Comparison of ENCODE assay signal across 28 mouse cellular contexts in genomic region chr2:54759781-54760180, GRCm38 (mm10).
A peak's percentile ranks its signal among the peaks of the same experiment; 100 is the strongest.
DNase-seq lines count a peak whose midpoint lies in the region; ATAC-seq and TF ChIP-seq lines count a peak whose summit lies in the region.
"Had no signal": no experiment of that assay in that cellular context is flagged by ENCODE, and none has a peak within 500 bp of the region (broad histone marks: within the 10 kb centered on the region; RNA-seq: fewer than 3 reads in every experiment).

No protein-coding gene starts in this region.

- H3K4me3 ChIP-seq in forebrain, embryonic 12.5 days (replicated peaks): no peak overlapping the region
- H3K4me3 ChIP-seq in forebrain, embryonic 10.5 days: no peak overlapping the region
- H3K4me3 ChIP-seq in midbrain, embryonic 11.5 days (ENCODE audit: low read depth, low read length): no peak overlapping the region
- no peak overlapping the region for H3K4me3 ChIP-seq in midbrain, embryonic 16.5 days (ENCODE audit: low read depth, low read length)
- H3K4me3 ChIP-seq in ES-E14 (ENCODE audit: insufficient read depth in 1 of 2, low read depth in 1 of 2, low read length in 2 of 2, poor library complexity in 1 of 2, severe bottlenecking in 1 of 2): no peak overlapping the region
- no peak overlapping the region for H3K4me3 ChIP-seq in midbrain, embryonic 14.5 days (replicated peaks; ENCODE audit: low read depth, low read length)
- H3K4me3 ChIP-seq: heart, adult 2 months; heart, embryonic 12.5 days; intestine, embryonic 15.5 days; layer of hippocampus, adult 2 months; left cerebral cortex, adult 2 months; limb, embryonic 12.5 days; liver, embryonic 15.5 days; myocyte; neural tube, embryonic 12.5 days had no signal

- H3K4me2 ChIP-seq in forebrain, embryonic 12.5 days: no peak overlapping the region
- H3K4me2 ChIP-seq in midbrain, embryonic 11.5 days: no peak overlapping the region
- no peak overlapping the region for H3K4me2 ChIP-seq in midbrain, embryonic 16.5 days (ENCODE audit: low read length)
- H3K4me2 ChIP-seq in midbrain, embryonic 14.5 days (ENCODE audit: low read length): no peak overlapping the region
- H3K4me2 ChIP-seq: heart, embryonic 12.5 days; intestine, embryonic 15.5 days; limb, embryonic 12.5 days; liver, embryonic 15.5 days; lung, embryonic 14.5 days; neural tube, embryonic 12.5 days had no signal

- H3K27ac ChIP-seq in forebrain, embryonic 12.5 days: no peak overlapping the region
- H3K27ac ChIP-seq in forebrain, embryonic 10.5 days: no peak overlapping the region
- H3K27ac ChIP-seq in midbrain, embryonic 11.5 days (ENCODE audit: low read depth, low read length): no peak overlapping the region
- no peak overlapping the region for H3K27ac ChIP-seq in midbrain, embryonic 16.5 days (ENCODE audit: low read length)
- no peak overlapping the region for H3K27ac ChIP-seq in ES-E14 (ENCODE audit: insufficient read depth, low read depth, low read length, poor library complexity, severe bottlenecking)
- H3K27ac ChIP-seq in midbrain, embryonic 14.5 days (replicated peaks; ENCODE audit: low read depth, low read length): no peak overlapping the region
- H3K27ac ChIP-seq: heart, adult 2 months; hindbrain, postnatal 0 days; intestine, embryonic 15.5 days; layer of hippocampus, adult 2 months; left cerebral cortex, adult 2 months; limb, embryonic 12.5 days; liver, embryonic 15.5 days; neural tube, embryonic 12.5 days had no signal

- DNase-seq in forebrain, embryonic 10.5 days (ENCODE audit: extremely low spot score, low spot score): no peak
- no peak for DNase-seq in midbrain, embryonic 11.5 days (ENCODE audit: low spot score, missing footprints)
- peak; percentile 3 for DNase-seq in ES-E14 (ENCODE audit: low read depth, low spot score)
- peak; percentile 59 for DNase-seq in midbrain, embryonic 14.5 days
- DNase-seq in adrenal gland, postnatal 14 days: no peak
- DNase-seq: adrenal gland, postnatal 10 days; cerebellum, adult 11-12 months; cerebellum, postnatal 14 days; heart, adult 2 months; heart, postnatal 4 days; kidney, adult 2 months; kidney, postnatal 36 days; lung, embryonic 14.5 days; lung, postnatal 14 days; thymus, adult 2 months; thymus, postnatal 36 days had no signal

- in situ Hi-C loops in ES-E14 (cut with MboI; ENCODE audit: low sequenced_read_pairs in 2 of 2, unreplicated experiment in 2 of 2): no loop called here

- no peaks in the 10 kb centered on the region for H3K4me1 ChIP-seq in forebrain, embryonic 12.5 days
- no peaks in the 10 kb centered on the region for H3K4me1 ChIP-seq in forebrain, embryonic 10.5 days
- no peaks in the 10 kb centered on the region for H3K4me1 ChIP-seq in midbrain, embryonic 11.5 days (ENCODE audit: control insufficient read depth, insufficient read depth, low read length)
- no peaks in the 10 kb centered on the region for H3K4me1 ChIP-seq in midbrain, embryonic 16.5 days (ENCODE audit: control insufficient read depth, insufficient read depth, low read length)
- H3K4me1 ChIP-seq in ES-E14 (ENCODE audit: control insufficient read depth in 2 of 2, insufficient read depth in 2 of 2, low read length in 2 of 2, poor library complexity in 1 of 2): no peaks in the 10 kb centered on the region
- no peaks in the 10 kb centered on the region for H3K4me1 ChIP-seq in midbrain, embryonic 14.5 days (ENCODE audit: control insufficient read depth, insufficient read depth, low read length)
- H3K4me1 ChIP-seq: heart, embryonic 12.5 days; intestine, embryonic 15.5 days; limb, embryonic 12.5 days; liver, embryonic 15.5 days; neural tube, embryonic 12.5 days had no signal

- no peaks in the 10 kb centered on the region for H3K9me3 ChIP-seq in forebrain, embryonic 12.5 days
- H3K9me3 ChIP-seq in forebrain, embryonic 10.5 days: no peaks in the 10 kb centered on the region
- no peaks in the 10 kb centered on the region for H3K9me3 ChIP-seq in midbrain, embryonic 11.5 days (ENCODE audit: control insufficient read depth, low read length)
- H3K9me3 ChIP-seq in midbrain, embryonic 16.5 days (replicated peaks; ENCODE audit: control insufficient read depth, low read length, poor library complexity, severe bottlenecking): no peaks in the 10 kb centered on the region
- no peaks in the 10 kb centered on the region for H3K9me3 ChIP-seq in ES-E14 (ENCODE audit: control insufficient read depth, insufficient read depth, low read depth, low read length)
- H3K9me3 ChIP-seq in midbrain, embryonic 14.5 days (ENCODE audit: control insufficient read depth, low read length): no peaks in the 10 kb centered on the region
- H3K9me3 ChIP-seq: heart, embryonic 12.5 days; intestine, embryonic 15.5 days; limb, embryonic 12.5 days; liver, embryonic 15.5 days; neural tube, embryonic 12.5 days had no signal

- WGBS in forebrain, embryonic 12.5 days: 34% methylated on average over 4 of the region's 4 CpGs
- 38% methylated on average over 4 of the region's 4 CpGs for WGBS in forebrain, embryonic 10.5 days
- 29% methylated on average over 4 of the region's 4 CpGs for WGBS in midbrain, embryonic 11.5 days
- 23% methylated on average over 4 of the region's 4 CpGs for WGBS in midbrain, embryonic 16.5 days
- WGBS in midbrain, embryonic 14.5 days: 27% methylated on average over 4 of the region's 4 CpGs

- H3K36me3 ChIP-seq in forebrain, embryonic 12.5 days (replicated peaks): no peaks in the 10 kb centered on the region
- no peaks in the 10 kb centered on the region for H3K36me3 ChIP-seq in forebrain, embryonic 10.5 days (replicated peaks)
- no peaks in the 10 kb centered on the region for H3K36me3 ChIP-seq in midbrain, embryonic 11.5 days (ENCODE audit: control insufficient read depth, insufficient read depth, low read length)
- H3K36me3 ChIP-seq in midbrain, embryonic 16.5 days (ENCODE audit: control insufficient read depth, insufficient read depth, low read length): no peaks in the 10 kb centered on the region
- no peaks in the 10 kb centered on the region for H3K36me3 ChIP-seq in ES-E14 (ENCODE audit: control insufficient read depth, insufficient read depth, low read length, poor library complexity, severe bottlenecking)
- no peaks in the 10 kb centered on the region for H3K36me3 ChIP-seq in midbrain, embryonic 14.5 days (ENCODE audit: control insufficient read depth, insufficient read depth, low read length)
- H3K36me3 ChIP-seq: heart, embryonic 12.5 days; intestine, embryonic 15.5 days; limb, embryonic 12.5 days; liver, embryonic 15.5 days; neural tube, embryonic 12.5 days had no signal

- H3K9ac ChIP-seq in forebrain, embryonic 12.5 days: no peak overlapping the region
- H3K9ac ChIP-seq in midbrain, embryonic 11.5 days (ENCODE audit: low read length): no peak overlapping the region
- H3K9ac ChIP-seq in midbrain, embryonic 16.5 days (ENCODE audit: low read depth, low read length): no peak overlapping the region
- no peak overlapping the region for H3K9ac ChIP-seq in ES-E14 (ENCODE audit: insufficient read depth, low read depth, low read length, poor library complexity, severe bottlenecking)
- no peak overlapping the region for H3K9ac ChIP-seq in midbrain, embryonic 14.5 days (replicated peaks; ENCODE audit: low read length)
- H3K9ac ChIP-seq: heart, embryonic 12.5 days; intestine, embryonic 15.5 days; limb, embryonic 12.5 days; liver, embryonic 15.5 days; lung, embryonic 14.5 days; neural tube, embryonic 12.5 days had no signal

- peak; percentile 53; the same call in 1 of the 2 replicates for ATAC-seq in forebrain, embryonic 12.5 days (ENCODE audit: low FRiP score)
- peak; percentile 84 for ATAC-seq in midbrain, embryonic 11.5 days (ENCODE audit: low FRiP score)
- ATAC-seq in midbrain, embryonic 16.5 days: no peak
- ATAC-seq in midbrain, embryonic 14.5 days (ENCODE audit: low FRiP score, low TSS enrichment): peak; percentile 84
- ATAC-seq: CD4-positive, CD25-positive, alpha-beta regulatory T cell, adult 4 months; hindbrain, postnatal 0 days; intestine, embryonic 15.5 days had no signal

- H3K27me3 ChIP-seq in forebrain, embryonic 12.5 days: no peaks in the 10 kb centered on the region
- H3K27me3 ChIP-seq in forebrain, embryonic 10.5 days (ENCODE audit: poor library complexity, severe bottlenecking): no peaks in the 10 kb centered on the region
- no peaks in the 10 kb centered on the region for H3K27me3 ChIP-seq in midbrain, embryonic 11.5 days (ENCODE audit: control insufficient read depth, insufficient read depth, low read length)
- no peaks in the 10 kb centered on the region for H3K27me3 ChIP-seq in midbrain, embryonic 16.5 days (ENCODE audit: control insufficient read depth, insufficient read depth, low read depth, low read length)
- no peaks in the 10 kb centered on the region for H3K27me3 ChIP-seq in midbrain, embryonic 14.5 days (ENCODE audit: control insufficient read depth, insufficient read depth, low read length)
- H3K27me3 ChIP-seq: heart, embryonic 12.5 days; intestine, embryonic 15.5 days; limb, embryonic 12.5 days; liver, embryonic 15.5 days; neural tube, embryonic 12.5 days had no signal

TF ChIP-seq in ES-E14, 5 proteins besides CTCF, POLR2A, EP300 and RAD21:
- TF ChIP-seq CHD2 (IDR thresholded peaks at IDR 0.05; ENCODE audit: low read depth, low read length): no peak
- TF ChIP-seq ZC3H11A (IDR thresholded peaks at IDR 0.05; ENCODE audit: borderline replicate concordance, low read depth, low read length): no peak
- no peak for TF ChIP-seq HCFC1 (IDR thresholded peaks at IDR 0.05; ENCODE audit: borderline replicate concordance, insufficient read depth, low read length)
- no peak for TF ChIP-seq ZNF384 (IDR thresholded peaks at IDR 0.05; ENCODE audit: low read depth, low read length)
- no peak for TF ChIP-seq MAFK (IDR thresholded peaks at IDR 0.05; ENCODE audit: insufficient read depth, low read depth, low read length)

Comparison
In these comparisons a context has a peak if more than half of its experiments do, and no peak if none do; other contexts are left out.
1. DNase-seq: peak in ES-E14 (single experiment) and midbrain, embryonic 14.5 days (single experiment); none in forebrain, embryonic 10.5 days (single experiment), midbrain, embryonic 11.5 days (single experiment) and adrenal gland, postnatal 14 days (single experiment).